Mouse (Mus musculus) kidney, postnatal 36 days (tissue): ENCODE results near the gene Pcp4l1.

Experiments used
- DNase-seq, 2 experiments: peaks; one replicate each; pipeline ENCODE4 v3.0.0; 2021 to 2022; ENCODE audit warnings: mixed read lengths in 2 of 2

The Pcp4l1 gene

DNA sequence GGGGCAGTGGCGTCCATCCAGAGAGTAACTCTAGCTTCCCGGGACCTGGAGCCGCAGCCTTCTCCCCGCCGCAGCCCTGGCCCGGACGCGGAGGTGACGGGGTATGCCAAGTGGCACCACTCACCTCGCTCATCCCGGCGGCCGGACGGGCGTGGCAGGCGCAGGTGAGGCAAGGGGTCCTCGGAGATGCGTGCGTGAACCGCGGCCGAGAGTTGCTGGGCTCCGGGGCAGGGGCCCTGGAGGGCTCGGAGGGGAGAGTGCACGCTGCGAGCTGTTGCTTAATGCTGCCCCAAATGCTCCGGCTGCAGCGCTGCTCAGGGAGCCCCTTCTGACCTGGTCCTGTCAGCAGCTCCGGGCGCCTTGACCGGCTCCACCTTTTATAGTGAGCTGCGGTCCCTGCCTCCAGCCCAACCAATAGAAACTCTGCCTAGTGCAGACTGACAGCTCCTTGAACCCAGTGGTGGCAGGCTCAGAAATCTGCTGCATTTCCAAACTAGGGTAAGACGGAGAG lies at the start of gene Pcp4l1:
Gene Pcp4l1 (minus strand): TSS at position 382 of the 511 bp plus-strand sequence.
- peak; percentile 56 to 65 for DNase-seq

DNA sequence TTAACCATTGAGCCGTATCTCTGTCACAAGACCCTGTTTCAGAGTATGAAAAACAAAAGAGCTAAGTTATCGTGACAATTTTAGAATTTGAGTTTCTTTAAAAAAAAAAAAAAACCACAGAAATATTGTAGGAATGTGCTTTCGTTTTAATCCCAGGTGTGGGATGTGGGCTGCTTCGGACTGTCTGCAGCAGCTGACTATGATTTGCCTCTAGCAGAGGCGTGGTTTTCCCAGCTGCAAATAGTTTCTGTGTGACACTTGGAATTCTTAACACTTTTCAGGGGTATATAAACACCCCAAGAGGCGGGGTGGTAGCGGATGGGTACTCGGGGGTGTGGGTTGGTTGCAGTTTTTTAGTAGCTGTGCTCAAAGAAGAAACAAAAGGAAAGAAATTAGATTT lies 49.3 kb upstream of the Pcp4l1 start:
- no peak for DNase-seq

DNA sequence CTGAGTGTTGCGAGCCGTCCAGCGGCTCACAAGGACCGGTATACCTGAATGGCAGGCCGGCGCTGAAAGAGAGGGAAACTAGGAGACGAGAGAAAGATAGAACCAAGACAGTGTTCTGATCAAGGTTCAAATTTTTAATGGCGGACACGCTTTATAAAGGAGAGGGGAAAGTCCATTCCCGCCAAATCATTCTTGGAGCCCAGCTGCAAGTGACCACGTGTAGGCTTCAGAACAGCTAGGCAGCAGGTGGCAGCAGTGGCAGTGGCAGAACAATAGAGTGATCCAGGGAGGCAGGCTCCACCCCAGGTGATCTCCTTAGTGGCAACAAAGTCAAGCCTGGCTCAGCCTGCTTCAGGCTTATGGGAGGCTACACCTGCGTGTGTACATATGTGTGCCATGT lies 45.9 kb upstream of the Pcp4l1 start:
- peak; percentile 50 to 57 for DNase-seq

DNA sequence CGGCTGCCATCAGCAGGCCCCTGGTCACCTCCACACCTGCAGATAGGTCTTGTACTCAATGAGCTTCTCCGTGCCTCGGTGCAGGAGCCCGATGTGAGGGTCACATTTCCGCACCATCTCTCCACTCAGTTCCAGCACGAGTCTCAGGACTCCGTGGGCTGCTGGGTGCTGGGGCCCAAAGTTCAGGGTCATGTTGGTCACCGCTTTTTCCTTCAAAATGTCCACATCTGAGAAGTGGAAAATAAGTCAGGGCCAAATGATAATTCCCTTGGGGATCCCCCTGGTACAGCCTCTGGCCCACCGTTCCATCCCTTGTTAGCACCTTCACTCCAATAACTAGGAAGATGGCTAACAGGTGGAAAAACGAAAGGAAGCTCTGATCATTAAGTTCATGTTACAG lies 44.8 kb upstream of the Pcp4l1 start:
- no peak for DNase-seq

DNA sequence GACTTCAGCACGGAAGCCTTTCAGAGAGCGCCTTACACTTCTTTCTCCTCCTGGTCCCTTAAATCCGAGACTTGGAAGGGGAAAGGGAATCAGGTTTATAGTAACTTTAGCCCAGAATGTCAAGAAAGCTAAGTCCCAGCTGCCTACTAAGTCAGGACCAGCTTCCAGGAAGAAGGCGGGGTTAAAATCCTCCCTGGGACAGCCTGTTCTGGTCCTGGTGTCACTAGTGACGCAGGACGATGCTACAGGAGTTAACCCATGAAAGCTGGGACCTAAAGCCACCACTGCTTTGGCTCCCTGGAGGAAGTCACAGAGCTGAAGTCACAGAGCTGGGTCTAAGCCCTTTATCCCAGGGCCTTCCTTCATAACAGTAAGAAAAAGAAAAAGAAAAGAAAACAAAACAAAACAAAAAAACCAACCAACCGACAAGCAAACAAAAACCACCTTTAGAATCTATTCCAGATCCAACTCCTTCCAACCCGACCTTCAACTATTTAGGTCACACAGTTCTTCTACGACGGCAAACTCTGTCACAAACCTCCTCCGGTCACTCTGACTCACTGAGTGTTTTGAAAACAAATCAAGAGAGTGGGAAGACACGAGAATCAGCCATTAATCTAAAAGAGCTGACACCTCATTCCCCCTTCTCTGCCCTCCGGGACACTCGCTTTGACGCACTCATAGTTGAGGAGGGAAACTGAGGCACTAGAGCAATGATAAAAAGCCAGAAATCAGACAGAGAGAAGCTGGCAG lies 44.1 kb upstream of the Pcp4l1 start:
- peak; percentile 54 to 78 for DNase-seq

DNA sequence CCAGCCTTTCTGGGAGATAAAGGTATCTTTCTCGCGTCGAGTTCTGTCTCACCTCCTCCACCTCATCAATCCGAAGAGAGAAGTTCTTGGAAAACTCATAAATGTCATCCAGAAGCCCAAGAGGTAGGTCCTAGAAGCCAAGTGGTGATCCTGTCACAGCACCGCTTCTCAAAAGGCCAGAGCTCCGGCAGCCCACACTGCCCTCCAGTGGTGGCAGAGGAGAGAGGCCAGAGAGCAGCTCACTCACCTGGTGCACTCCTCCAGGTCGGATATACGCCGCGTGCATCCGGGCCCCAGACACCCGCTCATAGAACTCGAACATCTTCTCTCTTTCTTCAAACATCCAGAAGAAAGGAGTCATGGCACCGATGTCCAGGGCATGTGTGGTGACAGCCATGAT lies 42.4 kb upstream of the Pcp4l1 start:
- peak; percentile 67 to 86 for DNase-seq

DNA sequence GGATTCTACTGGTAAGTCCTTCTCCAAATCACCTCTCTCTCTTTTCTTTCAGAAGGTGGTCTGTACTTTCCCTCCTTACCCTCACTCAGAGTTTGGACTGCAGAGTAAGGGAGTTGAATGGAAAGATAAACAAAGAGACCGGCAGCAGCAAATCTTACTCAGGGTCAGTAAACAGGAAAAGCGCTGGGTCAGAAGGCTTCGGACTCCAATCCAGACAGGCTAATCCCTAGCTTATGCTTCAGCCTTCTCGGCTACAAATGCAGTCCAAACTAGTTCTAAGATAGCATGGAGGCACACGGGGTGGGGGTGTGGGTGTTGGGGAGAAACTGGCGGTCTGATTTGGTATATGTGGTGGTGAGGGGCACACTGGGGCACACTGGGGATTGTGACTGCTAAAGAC lies 41.4 kb upstream of the Pcp4l1 start:
- peak in 1 of 2 experiments; percentile 50 for DNase-seq

DNA sequence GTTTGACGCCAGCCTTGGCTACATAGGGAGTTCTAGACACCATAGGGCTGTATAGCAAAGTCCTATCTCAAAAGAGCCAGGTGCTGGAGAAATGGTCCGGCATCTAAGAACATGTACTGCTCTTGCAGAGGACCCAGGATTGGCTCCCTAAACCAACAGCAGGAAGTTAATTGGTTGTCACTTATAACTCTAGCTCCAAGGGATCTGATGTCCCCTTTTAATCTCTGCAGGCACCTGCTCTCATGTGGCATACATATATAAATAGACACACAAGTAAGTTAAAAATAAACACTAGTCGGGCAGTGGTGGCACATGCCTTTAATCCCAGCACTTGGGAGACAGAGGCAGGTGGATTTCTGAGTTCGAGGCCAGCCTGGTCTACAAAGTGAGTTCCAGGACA lies 39.7 kb upstream of the Pcp4l1 start:
- DNase-seq = no peak

DNA sequence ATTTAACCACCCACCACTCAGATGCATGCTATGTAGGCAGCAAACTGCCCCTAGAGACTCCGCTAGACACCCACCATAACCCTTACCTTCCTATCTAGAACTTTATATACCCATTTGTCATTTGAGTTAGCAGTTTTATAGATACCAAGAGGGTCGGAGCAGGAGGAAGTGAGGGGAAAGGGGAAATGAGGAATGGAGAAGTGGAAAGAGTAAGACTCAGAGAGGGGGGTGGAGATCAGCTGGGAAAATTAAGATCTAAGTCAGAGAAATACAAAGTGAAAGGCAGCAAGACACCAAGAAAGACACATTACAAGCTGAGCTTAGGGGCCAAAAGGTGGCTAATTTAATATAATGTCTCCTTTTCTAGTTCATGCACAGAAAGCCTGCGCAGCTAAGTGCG lies 38.5 kb upstream of the Pcp4l1 start:
- no peak for DNase-seq

DNA sequence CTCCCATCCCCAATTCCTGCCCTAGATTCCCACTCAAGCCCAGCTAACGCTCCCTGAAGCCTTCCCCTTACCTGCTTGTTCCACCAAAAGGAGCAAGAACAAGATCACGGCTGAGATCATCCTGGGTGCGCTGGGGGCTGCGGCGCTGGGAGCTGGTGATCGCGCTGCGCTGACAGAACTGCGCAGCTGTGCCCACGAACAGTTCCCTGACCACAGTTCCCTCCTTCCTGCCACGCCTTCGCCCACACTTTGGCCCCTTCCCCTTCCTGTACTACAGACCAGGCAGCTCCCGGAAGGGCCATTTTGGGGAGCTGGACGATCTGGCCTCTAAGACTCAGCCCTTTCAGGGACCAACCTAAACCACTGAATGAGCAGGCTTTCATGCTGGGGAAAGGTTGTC lies 38.1 kb upstream of the Pcp4l1 start, which contains the start of gene Fcer1g:
Gene Fcer1g (minus strand): TSS at position 240 of the 400 bp plus-strand sequence.
- DNase-seq = no peak

DNA sequence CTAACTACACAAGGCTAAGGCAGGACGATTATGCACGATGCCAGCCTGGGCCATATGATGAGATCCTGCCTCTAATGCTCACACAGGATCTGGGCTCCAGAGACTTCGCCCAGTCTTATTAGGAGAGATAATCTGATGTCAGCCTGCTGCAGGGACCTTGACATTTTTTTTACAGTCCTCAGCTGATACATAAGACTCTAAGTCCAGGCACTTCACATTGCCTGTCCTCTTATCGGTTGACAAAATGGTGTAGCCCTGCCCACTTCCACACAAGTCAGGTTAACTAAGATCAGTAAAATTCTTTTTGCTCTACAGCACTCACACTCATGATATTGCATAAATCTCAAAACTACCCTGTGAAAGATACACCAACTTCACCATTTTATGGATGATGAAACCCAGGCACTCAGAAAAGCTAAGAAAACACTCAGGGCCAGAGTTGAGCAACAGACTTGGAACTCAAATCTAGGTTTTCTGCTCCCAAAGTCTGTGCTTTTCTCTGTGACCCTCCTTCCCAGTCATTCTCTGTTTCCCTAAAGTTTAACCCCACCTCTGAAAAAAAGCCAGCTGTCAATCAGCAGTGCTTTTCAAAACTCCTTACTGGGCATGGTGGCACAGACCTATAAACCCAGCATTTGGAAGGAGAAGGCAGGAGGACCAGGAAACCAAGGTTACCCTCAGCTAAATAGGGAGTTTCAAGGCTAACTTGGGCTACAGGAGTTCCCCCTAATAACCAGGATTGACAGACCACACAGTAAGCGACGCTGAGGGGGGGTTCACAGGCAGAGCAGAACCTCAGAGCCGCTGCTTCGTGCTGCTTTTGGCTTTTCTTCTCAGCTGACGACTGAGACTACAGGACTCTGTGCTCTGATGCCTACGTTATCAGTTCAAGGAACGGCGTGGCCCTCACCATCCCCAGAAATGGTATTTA lies 37.0 kb upstream of the Pcp4l1 start:
- no peak for DNase-seq

DNA sequence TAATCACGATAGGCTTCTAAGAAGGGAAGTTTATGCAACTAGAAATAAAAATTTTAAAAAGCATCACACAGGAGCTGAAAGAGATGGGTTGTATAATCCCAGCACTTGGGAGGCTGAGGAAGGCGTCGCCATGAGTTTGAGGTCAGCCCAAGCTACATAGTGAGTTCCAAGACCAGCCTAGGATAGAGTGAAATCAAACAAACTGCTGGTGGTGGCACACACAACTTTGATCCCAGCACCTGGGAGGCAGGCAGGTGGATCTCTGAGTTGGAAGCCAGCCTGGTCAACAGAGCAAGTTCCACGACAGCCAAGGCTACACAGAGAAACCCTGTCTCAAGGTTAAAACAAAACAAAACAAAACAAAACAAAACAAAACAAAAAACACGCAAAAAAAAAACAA lies 36.3 kb upstream of the Pcp4l1 start:
- DNase-seq = no peak

DNA sequence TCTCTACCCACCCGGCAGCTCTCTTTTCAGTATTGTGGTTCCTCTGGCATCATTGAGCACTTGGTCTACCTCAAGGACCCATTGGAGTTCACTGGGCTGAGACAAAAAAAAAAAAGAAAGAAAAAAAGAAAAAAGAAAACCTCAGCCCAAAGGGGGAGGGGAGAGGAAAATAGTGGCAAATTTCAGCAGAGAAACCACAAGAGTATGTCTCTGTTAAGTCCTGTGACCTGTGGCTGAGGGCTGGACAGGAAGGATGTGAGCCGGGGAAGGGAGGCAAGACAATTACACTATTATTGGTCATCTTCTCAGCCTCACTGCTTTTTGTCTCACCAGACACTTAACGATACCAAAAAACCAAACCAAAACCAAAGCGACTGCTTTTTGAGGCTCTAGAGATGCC lies 35.8 kb upstream of the Pcp4l1 start:
- no peak for DNase-seq

DNA sequence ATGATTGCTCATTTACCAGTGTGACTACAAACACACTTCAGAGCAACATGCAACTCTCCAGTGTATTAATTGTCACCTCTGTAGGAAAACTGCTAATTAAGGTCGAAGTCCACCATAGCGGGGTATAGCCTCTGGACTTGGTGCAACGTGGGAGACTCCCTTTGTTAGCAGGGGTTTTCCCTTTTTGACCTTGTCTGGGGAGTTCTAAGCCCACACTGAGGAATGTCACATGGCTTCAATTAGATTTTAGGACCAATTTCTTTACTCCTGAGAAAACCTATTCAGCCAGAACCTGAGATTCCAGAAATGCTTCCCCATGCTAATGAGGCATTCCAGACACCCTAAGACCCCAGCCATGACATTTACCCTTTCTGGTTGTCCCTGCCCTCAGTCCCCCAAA lies 34.1 kb upstream of the Pcp4l1 start:
- DNase-seq = no peak

DNA sequence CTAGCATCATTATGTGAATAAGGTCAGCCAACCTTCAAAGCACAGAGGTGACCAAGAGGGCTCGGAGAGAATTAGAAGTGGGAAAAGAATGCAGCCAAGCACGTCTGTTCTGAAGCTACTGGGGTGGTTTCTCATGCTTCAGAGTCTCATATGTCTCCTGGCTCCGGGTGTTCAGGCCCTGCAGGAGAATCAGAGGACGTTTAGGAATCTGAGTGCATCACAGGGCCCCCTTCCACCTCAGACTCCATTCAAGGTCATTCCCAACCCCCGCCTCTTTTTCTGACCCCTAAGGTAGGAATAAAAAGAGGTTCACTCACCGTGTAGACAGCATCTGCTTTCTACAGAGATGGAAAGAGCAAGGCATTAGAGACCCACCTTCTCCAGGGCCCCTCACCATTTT lies 33.7 kb upstream of the Pcp4l1 start:
- DNase-seq = no peak

DNA sequence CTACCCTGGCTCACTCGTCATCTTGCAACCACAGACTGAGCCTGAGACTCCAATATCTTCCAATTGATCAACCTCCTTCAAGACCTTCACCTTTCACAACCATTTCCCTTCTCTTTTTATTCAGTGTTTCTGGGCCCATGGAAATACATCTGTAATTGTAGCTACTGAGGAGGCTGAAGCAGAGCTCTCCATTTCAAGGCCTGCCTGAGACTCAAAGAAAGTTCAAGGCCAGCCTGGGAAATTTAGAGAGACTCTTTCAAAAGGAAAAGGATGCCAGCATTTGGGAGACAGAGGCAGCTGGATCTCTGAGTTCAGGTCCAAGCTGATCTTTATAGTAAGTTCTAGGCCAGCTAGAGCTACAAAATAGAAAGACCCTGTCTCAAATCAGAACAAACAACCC lies 31.8 kb upstream of the Pcp4l1 start:
- no peak for DNase-seq

DNA sequence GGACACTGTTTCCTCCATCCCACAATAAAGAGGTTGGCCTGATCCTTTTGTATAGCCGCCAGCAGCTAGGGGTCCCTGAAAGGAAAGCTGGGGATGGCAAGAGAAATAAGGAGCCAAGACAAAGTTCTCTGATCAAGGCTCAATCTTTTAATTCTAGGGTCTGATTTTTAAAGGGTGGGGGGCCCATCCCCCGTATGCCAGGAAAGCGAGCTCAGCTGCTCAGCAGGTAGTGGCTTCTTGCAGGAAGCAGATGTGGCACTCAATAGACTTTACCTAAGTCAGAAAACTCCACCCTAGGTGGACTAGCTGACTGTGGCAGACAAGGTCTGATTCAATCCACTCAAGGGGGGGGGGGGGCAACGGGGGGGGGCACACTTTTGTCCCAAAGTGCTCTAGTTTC lies 30.7 kb upstream of the Pcp4l1 start:
- no peak for DNase-seq

DNA sequence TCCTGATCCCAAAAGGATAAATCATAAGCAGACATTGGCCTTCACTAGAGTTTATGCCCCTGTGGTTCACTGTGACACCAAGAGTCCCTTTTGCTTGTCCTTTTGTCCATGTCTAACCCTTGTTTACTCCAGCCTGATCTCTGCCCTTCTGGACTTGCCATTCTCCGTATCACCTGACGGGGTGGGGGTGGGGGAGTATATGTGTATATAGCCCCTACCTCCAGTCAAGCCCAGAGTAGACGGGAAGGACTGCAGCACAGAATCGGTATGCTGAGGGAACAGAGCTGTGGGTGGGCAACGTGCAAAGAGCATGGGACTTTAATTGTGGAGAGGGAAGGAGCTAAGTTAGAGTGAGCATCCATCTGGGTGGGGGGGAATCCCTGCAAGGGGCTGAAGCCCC lies 28.8 kb upstream of the Pcp4l1 start, which contains the start of gene Apoa2:
Gene Apoa2 (plus strand): TSS at position 198 of the 400 bp plus-strand sequence.
- no peak for DNase-seq

DNA sequence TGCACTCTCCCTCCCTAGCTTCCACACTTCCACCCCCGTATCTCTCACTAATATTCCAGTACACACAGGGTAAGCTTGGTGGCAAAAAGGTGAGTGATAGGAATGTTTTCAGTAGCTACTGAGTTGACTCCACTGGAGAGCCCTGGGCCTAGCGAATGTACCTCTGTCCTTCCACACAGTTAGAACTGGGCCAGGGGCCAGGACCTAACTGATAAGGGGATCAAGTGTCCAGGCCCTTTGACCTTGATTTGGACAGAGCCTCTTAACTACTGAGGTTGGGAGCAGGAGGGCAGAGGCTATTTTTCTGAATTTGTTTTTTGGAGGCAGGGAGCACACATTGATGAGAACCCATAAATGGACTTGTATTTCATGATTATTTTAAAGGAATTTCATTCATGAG lies 27.7 kb upstream of the Pcp4l1 start:
- peak; percentile 61 to 75 for DNase-seq

DNA sequence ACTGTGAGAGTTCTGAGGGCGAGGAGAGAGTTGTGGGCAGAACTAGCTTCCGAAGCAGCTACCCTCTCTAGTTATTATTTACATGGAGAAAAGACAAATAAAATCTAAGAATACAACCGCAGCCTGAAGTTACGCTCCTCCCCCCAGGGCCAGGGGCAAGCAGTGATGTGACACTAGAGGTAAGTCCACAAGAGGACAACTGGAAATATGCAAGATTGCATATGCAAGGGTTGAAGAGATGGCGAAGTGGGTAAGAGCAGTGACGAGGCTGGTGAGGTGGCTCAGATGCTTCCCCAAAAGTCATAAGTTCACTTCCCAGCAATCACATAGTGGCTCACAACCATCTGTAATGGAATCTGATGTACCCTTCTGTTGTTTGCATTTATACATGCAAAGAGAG lies 27.1 kb upstream of the Pcp4l1 start:
- DNase-seq = no peak

DNA sequence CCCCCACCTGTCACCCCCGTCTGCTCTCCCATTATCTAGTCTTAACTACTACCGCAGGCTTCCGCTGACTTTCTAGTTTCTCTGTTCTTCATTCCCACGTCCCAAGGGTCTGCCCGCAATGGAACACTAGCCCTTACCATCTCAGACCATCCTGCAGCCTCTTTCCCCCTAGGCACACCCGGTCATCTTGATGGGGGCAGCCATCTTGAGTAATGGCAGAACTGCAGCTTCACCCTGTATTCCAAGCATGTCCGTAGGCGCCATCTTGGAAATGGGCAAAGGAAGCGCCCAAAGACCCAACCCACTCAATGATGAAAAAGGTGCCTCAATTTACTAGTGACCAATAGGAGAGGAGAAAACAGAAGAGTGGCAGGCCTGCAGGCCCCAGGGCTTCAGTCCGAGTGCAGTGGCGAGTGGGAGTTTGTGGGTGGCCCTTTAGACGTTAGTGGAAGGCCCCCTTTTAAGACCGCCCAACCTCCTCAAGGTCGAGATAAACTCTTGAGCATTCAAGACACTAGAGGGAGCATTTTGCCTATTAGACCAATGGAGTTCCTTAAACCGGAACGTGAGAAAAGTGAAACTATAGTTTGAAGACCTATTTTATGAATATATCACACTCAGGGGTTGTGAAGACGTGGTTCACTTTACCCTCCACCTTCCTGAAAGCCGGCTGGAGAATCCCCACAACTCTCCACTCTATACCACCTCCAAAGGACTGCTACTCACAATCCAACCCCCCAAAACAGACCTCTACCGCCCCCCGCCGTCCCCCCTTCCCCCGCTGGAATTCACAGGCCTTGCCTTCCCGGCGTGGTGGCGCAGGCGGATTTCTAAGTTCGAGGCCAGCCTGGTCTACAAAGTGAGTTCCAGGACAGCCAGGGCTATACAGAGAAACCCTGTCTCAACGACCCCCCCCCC lies 26.4 kb upstream of the Pcp4l1 start, which contains the start of gene Tomm40l:
Gene Tomm40l (minus strand): TSS at position 277 of the 918 bp plus-strand sequence.
- peak; percentile 92 to 99 for DNase-seq
